Mouse (Mus musculus): ENCODE results near the gene Anxa6. TPM values are rescaled to one million over a fixed set of nuclear protein-coding genes. Genes with fewer than 3 reads are reported as not detected.
"Not testable (repeated sequence)": the region's sequence is repeated elsewhere in the genome, so short reads cannot be mapped to it uniquely, and the experiment has no call there.

Gene Anxa6
- polyA plus RNA-seq, 1 experiment from 2014 or later: 112 TPM

DNA sequence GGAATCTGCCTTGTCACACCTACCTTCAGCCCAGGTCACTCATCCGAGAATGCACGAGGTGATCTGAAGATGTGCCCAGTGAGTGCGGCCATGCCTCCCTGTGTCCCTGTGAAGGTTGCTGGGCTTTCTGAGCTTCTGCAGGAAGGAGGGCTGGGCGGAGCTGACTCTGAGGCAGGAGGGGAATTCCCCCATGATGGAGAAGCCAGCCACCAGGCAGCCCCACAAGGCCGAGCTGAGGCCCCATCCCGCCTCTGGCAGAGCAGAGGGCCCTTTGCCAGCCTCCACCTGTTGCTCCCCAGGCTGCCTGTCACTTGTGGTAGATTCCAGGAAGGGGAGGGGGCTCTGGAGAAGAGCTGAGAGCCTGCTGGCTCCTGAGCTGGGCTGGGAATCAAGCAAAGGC is 70.4 kb downstream of the Anxa6 start, which contains the start of gene Tnip1:
Tnip1 (minus strand) TSS at position 108 of the 400 bp plus-strand sequence.
- Histone ChIP-seq H3K9ac (replicated peaks; ENCODE audit: low read length) (peak within 1 kb of the TSS; percentile 37; the same call in 1 of the 2 replicates), H3K4me2 (ENCODE audit: low read depth, low read length) (no peak within 1 kb of the TSS; the same call in 1 of the 2 replicates), H3K4me3 (ENCODE audit: low read depth, low read length) (no peak within 1 kb of the TSS), H3K27ac (replicated peaks; ENCODE audit: low read depth, low read length) (no peak within 1 kb of the TSS; the same call in 1 of the 2 replicates), H3K4me1 (ENCODE audit: control insufficient read depth, insufficient read depth, low read length) (no peaks in the 10 kb centered on the region), H3K27me3 (ENCODE audit: control insufficient read depth, insufficient read depth, low read length) (no peaks in the 10 kb centered on the region), H3K9me3 (replicated peaks; ENCODE audit: control insufficient read depth, low read length) (no peaks in the 10 kb centered on the region), H3K36me3 (replicated peaks; ENCODE audit: control insufficient read depth, insufficient read depth, low read depth, low read length) (no peaks in the 10 kb centered on the region)
- DNase-seq (ENCODE audit: low spot score) (no peak), ATAC-seq (replicated peaks; ENCODE audit: insufficient number of reproducible peaks, low FRiP score, low TSS enrichment, low read depth) (no peak)
- 32% methylated on average over 6 of the region's 6 CpGs for WGBS

DNA sequence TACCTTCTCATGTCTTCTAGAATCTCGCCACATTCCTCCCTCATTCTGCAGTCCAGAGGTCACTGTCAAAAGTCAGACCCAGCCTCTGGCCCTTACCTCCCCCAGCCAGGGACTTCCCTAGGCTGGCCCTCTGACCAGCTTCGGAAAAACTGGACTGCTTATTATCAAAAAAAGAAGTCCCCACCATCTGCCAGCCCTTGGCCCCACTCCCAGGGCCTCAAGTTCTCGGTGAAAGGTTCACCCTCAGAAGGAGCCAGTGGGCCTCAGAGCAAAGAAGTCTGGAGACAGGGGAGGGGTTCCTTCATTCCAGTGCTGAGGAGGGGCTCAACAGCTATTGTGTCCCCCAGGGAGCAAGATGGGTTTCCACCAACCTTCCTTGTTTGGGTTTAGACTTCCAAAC is 71.3 kb downstream of the Anxa6 start:
- Histone ChIP-seq H3K27ac (replicated peaks; ENCODE audit: low read depth, low read length) (no peak overlapping the region), H3K9me3 (replicated peaks; ENCODE audit: control insufficient read depth, low read length) (no peaks in the 10 kb centered on the region), H3K9ac (replicated peaks; ENCODE audit: low read length) (no peak overlapping the region), H3K27me3 (ENCODE audit: control insufficient read depth, insufficient read depth, low read length) (no peaks in the 10 kb centered on the region), H3K36me3 (replicated peaks; ENCODE audit: control insufficient read depth, insufficient read depth, low read depth, low read length) (no peaks in the 10 kb centered on the region), H3K4me2 (ENCODE audit: low read depth, low read length) (no peak overlapping the region), H3K4me1 (ENCODE audit: control insufficient read depth, insufficient read depth, low read length) (no peaks in the 10 kb centered on the region), H3K4me3 (ENCODE audit: low read depth, low read length) (no peak overlapping the region)
- ATAC-seq (replicated peaks; ENCODE audit: insufficient number of reproducible peaks, low FRiP score, low TSS enrichment, low read depth): no peak
- DNase-seq (ENCODE audit: low spot score): no peak
- 59% methylated on average over 3 of the region's 3 CpGs for WGBS

DNA sequence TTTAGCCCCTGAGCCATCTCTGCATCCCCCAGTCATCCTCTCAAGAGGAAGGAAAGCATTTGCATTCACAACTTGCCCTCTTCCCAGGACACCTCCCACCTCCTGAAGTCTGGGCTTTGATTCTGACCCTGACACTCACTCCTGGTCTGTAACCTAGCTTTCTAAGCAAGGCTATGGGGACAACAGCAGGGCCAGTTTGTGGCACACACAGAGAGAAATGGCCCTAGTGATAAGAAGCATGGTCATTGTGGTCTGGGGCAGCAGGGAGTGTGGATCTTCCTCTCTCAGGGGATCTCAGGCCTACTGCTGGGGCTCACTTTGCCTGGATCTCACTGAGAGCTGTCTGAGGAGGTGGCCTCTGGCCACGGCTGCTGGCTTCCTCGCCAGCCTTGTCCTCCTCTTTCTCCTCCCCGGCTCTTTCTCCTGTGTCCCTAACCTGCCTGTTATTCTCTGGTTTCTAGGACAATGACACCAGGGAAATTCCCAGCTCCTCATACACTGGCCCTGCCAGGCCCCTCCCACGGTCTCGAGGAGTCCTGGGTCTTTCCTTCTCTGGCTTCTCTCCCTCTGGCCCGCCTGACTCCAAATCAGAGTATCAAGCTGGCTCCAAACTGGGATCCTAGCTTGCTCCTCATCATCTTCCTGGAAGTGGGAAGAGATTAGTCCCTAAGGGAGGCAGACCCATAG is 71.9 kb downstream of the Anxa6 start:
- 75% methylated on average over 6 of the region's 6 CpGs for WGBS
- Histone ChIP-seq H3K9me3 (replicated peaks; ENCODE audit: control insufficient read depth, low read length) (no peaks in the 10 kb centered on the region), H3K4me2 (ENCODE audit: low read depth, low read length) (no peak overlapping the region)

DNA sequence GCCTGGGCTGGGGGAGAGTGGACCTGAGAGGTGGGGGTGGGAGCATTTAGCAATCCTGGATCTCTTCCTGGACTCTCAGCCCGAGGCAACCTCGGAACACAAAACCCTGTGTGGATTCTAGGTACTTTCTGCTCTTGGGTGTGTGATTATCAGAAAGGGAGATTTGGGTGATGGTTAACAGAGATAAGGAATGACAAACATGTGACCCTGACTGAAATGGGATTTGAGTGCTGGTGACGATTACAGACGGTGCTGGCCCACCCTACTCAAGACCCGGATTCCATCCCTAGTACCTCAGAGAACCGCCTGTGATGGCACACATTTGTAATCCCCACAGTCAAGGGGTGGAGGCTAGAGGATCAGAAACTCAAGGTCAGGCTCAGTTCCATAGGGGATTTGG is 73.0 kb downstream of the Anxa6 start:
- Histone ChIP-seq H3K4me3 (ENCODE audit: low read depth, low read length) (no peak overlapping the region), H3K4me2 (ENCODE audit: low read depth, low read length) (no peak overlapping the region), H3K4me1 (ENCODE audit: control insufficient read depth, insufficient read depth, low read length) (no peaks in the 10 kb centered on the region), H3K27me3 (ENCODE audit: control insufficient read depth, insufficient read depth, low read length) (no peaks in the 10 kb centered on the region), H3K36me3 (replicated peaks; ENCODE audit: control insufficient read depth, insufficient read depth, low read depth, low read length) (no peaks in the 10 kb centered on the region), H3K9ac (replicated peaks; ENCODE audit: low read length) (no peak overlapping the region), H3K27ac (replicated peaks; ENCODE audit: low read depth, low read length) (no peak overlapping the region), H3K9me3 (replicated peaks; ENCODE audit: control insufficient read depth, low read length) (no peaks in the 10 kb centered on the region)
- DNase-seq (ENCODE audit: low spot score) (no peak), ATAC-seq (replicated peaks; ENCODE audit: insufficient number of reproducible peaks, low FRiP score, low TSS enrichment, low read depth) (no peak)
- WGBS: 83% methylated on average over 6 of the region's 6 CpGs

More for the DNA sequence above, 71.9 kb downstream of the Anxa6 start:
- Histone ChIP-seq H3K27me3 (ENCODE audit: control insufficient read depth, insufficient read depth, low read length) (no peaks in the 10 kb centered on the region), H3K9ac (replicated peaks; ENCODE audit: low read length) (no peak overlapping the region), H3K4me3 (ENCODE audit: low read depth, low read length) (no peak overlapping the region), H3K36me3 (replicated peaks; ENCODE audit: control insufficient read depth, insufficient read depth, low read depth, low read length) (no peaks in the 10 kb centered on the region), H3K27ac (replicated peaks; ENCODE audit: low read depth, low read length) (no peak overlapping the region), H3K4me1 (ENCODE audit: control insufficient read depth, insufficient read depth, low read length) (no peaks in the 10 kb centered on the region)
- no peak for DNase-seq (ENCODE audit: low spot score)
- ATAC-seq (replicated peaks; ENCODE audit: insufficient number of reproducible peaks, low FRiP score, low TSS enrichment, low read depth): no peak

DNA sequence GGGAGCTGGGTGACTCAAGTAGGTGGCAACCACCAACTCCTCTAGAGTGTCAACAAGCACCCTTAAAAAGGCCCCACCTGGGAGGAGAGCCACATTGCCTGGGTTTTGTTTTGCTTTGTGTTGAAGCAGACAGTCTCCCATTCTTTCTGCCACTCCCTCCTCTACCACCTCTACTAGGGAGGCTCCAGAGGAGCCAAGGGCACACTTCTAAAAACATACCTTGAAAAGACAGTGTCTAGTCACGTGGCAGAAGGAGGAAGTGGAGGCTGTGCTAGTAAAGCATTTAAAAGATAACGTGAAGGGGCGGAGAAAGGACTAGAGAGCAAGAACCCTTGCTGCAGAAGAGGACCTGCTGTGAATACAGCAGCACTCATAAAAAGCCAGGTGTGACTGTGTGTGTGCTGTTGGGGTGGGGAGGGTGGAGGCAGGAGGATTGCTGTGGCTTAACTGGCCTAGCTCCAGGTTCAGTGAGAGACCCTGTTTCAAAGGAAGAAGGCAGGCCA is 74.6 kb downstream of the Anxa6 start:
- Histone ChIP-seq H3K9me3 (replicated peaks; ENCODE audit: control insufficient read depth, low read length) (no peaks in the 10 kb centered on the region), H3K4me3 (ENCODE audit: low read depth, low read length) (no peak overlapping the region), H3K4me1 (ENCODE audit: control insufficient read depth, insufficient read depth, low read length) (no peaks in the 10 kb centered on the region), H3K27me3 (ENCODE audit: control insufficient read depth, insufficient read depth, low read length) (no peaks in the 10 kb centered on the region), H3K4me2 (ENCODE audit: low read depth, low read length) (no peak overlapping the region), H3K27ac (replicated peaks; ENCODE audit: low read depth, low read length) (no peak overlapping the region), H3K9ac (replicated peaks; ENCODE audit: low read length) (no peak overlapping the region), H3K36me3 (replicated peaks; ENCODE audit: control insufficient read depth, insufficient read depth, low read depth, low read length) (no peaks in the 10 kb centered on the region)
- no peak for ATAC-seq (replicated peaks; ENCODE audit: insufficient number of reproducible peaks, low FRiP score, low TSS enrichment, low read depth)
- 65% methylated on average over 3 of the region's 3 CpGs for WGBS
- no peak for DNase-seq (ENCODE audit: low spot score)

DNA sequence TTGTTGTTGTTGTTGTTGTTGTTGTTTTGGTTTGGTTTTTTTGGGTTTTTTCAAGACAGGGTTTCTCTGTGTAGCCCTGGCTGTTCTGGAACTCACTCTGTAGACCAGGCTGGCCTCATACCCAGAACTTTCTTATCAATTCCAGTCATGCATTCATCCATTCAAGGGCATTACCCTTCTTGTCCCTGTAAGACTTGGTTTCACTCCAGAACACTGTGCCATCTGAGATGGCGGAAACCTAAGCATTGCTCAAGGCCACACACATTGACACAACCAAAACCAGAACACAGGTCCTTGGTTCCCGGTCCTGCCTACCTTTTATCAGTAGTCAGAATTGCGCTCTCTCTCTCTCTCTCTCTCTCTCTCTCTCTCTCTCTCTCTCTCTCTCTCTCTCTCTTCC is 75.5 kb downstream of the Anxa6 start:
- H3K4me3 ChIP-seq (ENCODE audit: low read depth, low read length); ATAC-seq (replicated peaks; ENCODE audit: insufficient number of reproducible peaks, low FRiP score, low TSS enrichment, low read depth); H3K27ac ChIP-seq (replicated peaks; ENCODE audit: low read depth, low read length); H3K4me1 ChIP-seq (ENCODE audit: control insufficient read depth, insufficient read depth, low read length); H3K27me3 ChIP-seq (ENCODE audit: control insufficient read depth, insufficient read depth, low read length); H3K9me3 ChIP-seq (replicated peaks; ENCODE audit: control insufficient read depth, low read length); H3K9ac ChIP-seq (replicated peaks; ENCODE audit: low read length); H3K36me3 ChIP-seq (replicated peaks; ENCODE audit: control insufficient read depth, insufficient read depth, low read depth, low read length); DNase-seq (ENCODE audit: low spot score); H3K4me2 ChIP-seq (ENCODE audit: low read depth, low read length): not testable (repeated sequence)
- 86% methylated on average over 3 of the region's 3 CpGs for WGBS

DNA sequence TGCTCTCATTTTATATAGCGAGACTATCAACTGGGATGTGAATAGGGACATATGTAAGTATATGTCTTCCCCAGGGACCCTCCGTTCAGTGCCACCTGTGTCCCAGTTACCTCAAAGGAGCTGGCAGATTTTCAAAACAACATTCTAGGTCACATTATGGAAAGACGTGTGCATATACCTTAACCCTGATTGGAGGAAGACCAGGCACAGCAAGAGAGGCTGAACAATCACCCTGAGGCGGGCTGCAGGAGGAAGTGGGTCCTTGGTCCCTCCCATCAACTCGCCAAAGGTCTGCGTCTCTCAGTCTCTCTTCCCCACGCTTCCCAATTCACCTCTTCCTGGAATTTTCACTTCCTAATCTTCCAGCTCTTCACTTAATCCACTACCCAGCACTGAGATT is 76.3 kb downstream of the Anxa6 start:
- Histone ChIP-seq H3K4me1 (ENCODE audit: control insufficient read depth, insufficient read depth, low read length) (no peaks in the 10 kb centered on the region), H3K36me3 (replicated peaks; ENCODE audit: control insufficient read depth, insufficient read depth, low read depth, low read length) (no peaks in the 10 kb centered on the region), H3K27me3 (ENCODE audit: control insufficient read depth, insufficient read depth, low read length) (no peaks in the 10 kb centered on the region), H3K4me2 (ENCODE audit: low read depth, low read length) (no peak overlapping the region), H3K27ac (replicated peaks; ENCODE audit: low read depth, low read length) (no peak overlapping the region), H3K9me3 (replicated peaks; ENCODE audit: control insufficient read depth, low read length) (no peaks in the 10 kb centered on the region), H3K9ac (replicated peaks; ENCODE audit: low read length) (no peak overlapping the region), H3K4me3 (ENCODE audit: low read depth, low read length) (no peak overlapping the region)
- WGBS: 48% methylated on average over 7 of the region's 7 CpGs
- DNase-seq (ENCODE audit: low spot score) (no peak), ATAC-seq (replicated peaks; ENCODE audit: insufficient number of reproducible peaks, low FRiP score, low TSS enrichment, low read depth) (no peak)

DNA sequence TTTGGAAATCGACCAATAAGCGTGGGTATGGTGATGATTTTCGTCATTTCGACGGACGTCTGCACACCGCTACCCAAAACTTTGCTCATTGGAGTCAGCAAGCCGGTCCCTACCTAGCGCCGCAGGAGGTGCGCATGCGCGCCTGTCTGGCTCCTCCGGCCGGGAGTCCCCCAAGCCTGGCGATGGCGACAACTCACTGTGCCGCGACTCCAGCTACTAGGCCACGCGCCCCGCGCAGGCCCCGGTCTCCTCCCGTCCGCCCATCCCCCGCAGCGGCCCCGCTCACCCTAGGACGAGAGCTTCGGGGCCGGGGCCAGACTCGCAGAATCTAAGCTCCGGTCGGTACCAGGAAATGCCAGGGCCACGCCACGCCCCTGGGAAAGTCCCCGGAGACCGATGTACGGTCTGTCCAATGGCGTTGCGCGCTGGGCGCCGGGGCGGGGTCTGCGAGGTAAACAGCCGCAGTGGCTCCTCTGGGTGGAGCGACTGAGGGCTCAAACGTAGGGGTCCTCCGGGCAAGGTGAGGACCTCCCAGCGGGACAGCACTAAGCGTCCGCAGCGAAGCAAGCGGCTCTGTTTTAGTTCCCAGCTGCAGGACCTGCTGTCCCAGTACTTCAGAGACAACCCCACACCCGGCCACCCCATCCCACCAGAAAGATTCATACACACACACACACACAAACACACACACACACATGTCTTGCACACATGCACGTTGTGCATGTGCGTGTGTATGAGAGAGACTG is 77.3 kb downstream of the Anxa6 start:
- peak; percentile 97 for ATAC-seq (replicated peaks; ENCODE audit: insufficient number of reproducible peaks, low FRiP score, low TSS enrichment, low read depth)
- Histone ChIP-seq H3K9ac (replicated peaks; ENCODE audit: low read length) (peak overlapping the region; percentile 76), H3K27ac (replicated peaks; ENCODE audit: low read depth, low read length) (peak overlapping the region; percentile 70; the same call in 1 of the 2 replicates), H3K4me3 (ENCODE audit: low read depth, low read length) (peak overlapping the region; percentile 85), H3K4me1 (ENCODE audit: control insufficient read depth, insufficient read depth, low read length) (no peaks in the 10 kb centered on the region), H3K4me2 (ENCODE audit: low read depth, low read length) (peak overlapping the region; percentile 61), H3K36me3 (replicated peaks; ENCODE audit: control insufficient read depth, insufficient read depth, low read depth, low read length) (no peaks in the 10 kb centered on the region), H3K9me3 (replicated peaks; ENCODE audit: control insufficient read depth, low read length) (no peaks in the 10 kb centered on the region), H3K27me3 (ENCODE audit: control insufficient read depth, insufficient read depth, low read length) (no peaks in the 10 kb centered on the region)
- DNase-seq (ENCODE audit: low spot score): peak; percentile 97
- WGBS: under 1% methylated on average over 59 of the region's 59 CpGs
